Mouse (Mus musculus) G1E (cell line): ENCODE results near the gene Dnah8.

Source experiments
- CTCF ChIP-seq: IDR thresholded peaks from 2 replicates; pipeline ENCODE4 v1.5.1; 2012; ENCODE audit warnings: low read depth, low read length, inconsistent platforms, mixed read lengths
- GATA1 ChIP-seq: IDR thresholded peaks from 2 replicates; pipeline ENCODE4 v1.6.1; 2012; ENCODE audit warnings: borderline replicate concordance, low read length, inconsistent platforms, mixed read lengths
- POLR2AphosphoS5 ChIP-seq: IDR thresholded peaks from 2 replicates; pipeline ENCODE4 v1.6.1; 2012; ENCODE audit warnings: low read depth, low read length, inconsistent platforms; ENCODE audit not compliant: insufficient replicate concordance

- TF ChIP-seq CTCF, result no peak
- no peak for TF ChIP-seq GATA1
- TF ChIP-seq POLR2AphosphoS5, result no peak
Observed at GRCm38 (mm10) chr17:30605001-30605400, 19.2 kb upstream of the Dnah8 start.
